Mouse (Mus musculus): Measurements from ENCODE around the gene Samhd1. TPM values are rescaled to one million over a fixed set of nuclear protein-coding genes. Genes with fewer than 3 reads are reported as not detected.

Gene Samhd1
- polyA plus RNA-seq, 1 experiment, result 120 TPM

DNA sequence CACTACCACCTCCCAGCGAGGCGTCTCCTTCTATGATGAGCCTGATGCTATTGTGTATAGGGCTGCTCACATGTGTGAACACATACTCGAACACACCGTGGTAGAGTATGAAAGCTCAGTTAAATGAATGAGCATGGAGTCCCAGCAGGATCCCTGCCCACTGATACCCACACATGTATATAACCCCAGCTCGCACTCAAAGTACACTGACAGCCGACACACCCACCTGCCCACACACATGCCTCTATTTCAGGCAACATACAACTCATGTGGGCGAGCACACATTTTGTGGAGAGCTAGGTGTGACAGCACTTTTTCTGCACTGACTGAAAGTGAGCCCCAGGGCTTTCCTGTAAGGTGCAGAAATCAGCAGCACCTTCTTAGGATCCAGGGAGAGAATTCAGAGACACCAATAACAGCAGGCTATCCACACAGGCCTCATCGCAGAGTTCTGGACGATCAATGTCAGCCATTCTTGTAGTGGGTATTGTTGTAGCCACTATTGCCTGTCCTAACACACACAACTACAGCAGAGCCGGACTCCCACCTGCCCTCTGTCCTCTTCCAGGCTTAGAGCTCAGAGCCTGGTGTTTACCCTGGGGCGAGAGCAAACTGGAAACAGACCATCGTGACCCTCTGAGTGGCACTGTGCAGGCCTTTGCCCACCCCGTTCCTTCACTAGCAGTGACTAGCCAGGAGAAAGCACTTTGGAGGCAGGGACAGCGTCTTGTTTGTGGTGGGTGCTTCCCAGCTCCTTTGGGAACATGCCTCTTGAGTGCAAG is 47.3 kb downstream of the Samhd1 start:
- no peak for DNase-seq (ENCODE audit: low read depth in 1 of 2, low spot score in 2 of 2)
- H3K27ac ChIP-seq (ENCODE audit: insufficient read depth, low read length), result no peak overlapping the region
- WGBS, result 81% methylated on average over 14 of the region's 14 CpGs
- H3K4me1 ChIP-seq (ENCODE audit: control insufficient read depth, insufficient read depth, insufficient read length), result no peaks in the 10 kb centered on the region
- no peaks in the 10 kb centered on the region for H3K27me3 ChIP-seq (ENCODE audit: control insufficient read depth, insufficient read depth, low read length)
- H3K36me3 ChIP-seq (ENCODE audit: control insufficient read depth, insufficient read depth, low read length), result no peaks in the 10 kb centered on the region
- no peak overlapping the region for H3K4me3 ChIP-seq (ENCODE audit: extremely low read depth, insufficient read depth, insufficient read length)
- TF ChIP-seq CTCF (IDR thresholded peaks at IDR 0.05; ENCODE audit: extremely low read depth, insufficient read depth, insufficient read length, insufficient replicate concordance) (no peak), POLR2A (IDR thresholded peaks at IDR 0.05; ENCODE audit: low read depth, low read length) (no peak)

DNA sequence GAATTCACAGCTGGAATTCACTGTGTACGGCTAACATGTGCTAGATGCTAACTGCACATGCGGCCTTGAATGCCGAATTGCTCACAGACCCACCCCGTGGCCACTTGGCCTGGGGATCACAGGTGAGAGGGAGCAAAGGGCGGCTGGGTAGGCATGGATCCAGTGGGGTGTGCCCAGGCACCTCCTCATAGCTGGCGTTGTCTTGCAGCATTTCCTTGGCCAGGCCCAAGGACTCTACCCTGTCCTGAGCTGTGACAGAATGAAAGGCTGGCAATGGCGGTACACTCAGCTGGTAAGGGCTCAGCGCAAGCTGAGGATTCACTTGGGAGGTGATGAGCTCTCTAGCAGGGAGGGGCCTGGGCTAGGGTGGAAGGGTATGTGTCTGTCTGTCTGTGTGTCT is 48.3 kb downstream of the Samhd1 start, which contains the start of gene Tldc2:
Gene Tldc2, plus strand, starts transcription at position 260 of the 400 bp plus-strand sequence.
- Histone ChIP-seq H3K36me3 (ENCODE audit: control insufficient read depth, insufficient read depth, low read length) (no peaks in the 10 kb centered on the region), H3K27ac (ENCODE audit: insufficient read depth, low read length) (no peak within 1 kb of the TSS), H3K4me1 (ENCODE audit: control insufficient read depth, insufficient read depth, insufficient read length) (no peaks in the 10 kb centered on the region), H3K4me3 (ENCODE audit: extremely low read depth, insufficient read depth, insufficient read length) (no peak within 1 kb of the TSS), H3K27me3 (ENCODE audit: control insufficient read depth, insufficient read depth, low read length) (no peaks in the 10 kb centered on the region)
- no peak for DNase-seq (ENCODE audit: low read depth in 1 of 2, low spot score in 2 of 2)
- WGBS, result 93% methylated on average over 8 of the region's 8 CpGs
- TF ChIP-seq POLR2A (IDR thresholded peaks at IDR 0.05; ENCODE audit: low read depth, low read length), result no peak
- TF ChIP-seq CTCF (IDR thresholded peaks at IDR 0.05; ENCODE audit: extremely low read depth, insufficient read depth, insufficient read length, insufficient replicate concordance), result no peak

DNA sequence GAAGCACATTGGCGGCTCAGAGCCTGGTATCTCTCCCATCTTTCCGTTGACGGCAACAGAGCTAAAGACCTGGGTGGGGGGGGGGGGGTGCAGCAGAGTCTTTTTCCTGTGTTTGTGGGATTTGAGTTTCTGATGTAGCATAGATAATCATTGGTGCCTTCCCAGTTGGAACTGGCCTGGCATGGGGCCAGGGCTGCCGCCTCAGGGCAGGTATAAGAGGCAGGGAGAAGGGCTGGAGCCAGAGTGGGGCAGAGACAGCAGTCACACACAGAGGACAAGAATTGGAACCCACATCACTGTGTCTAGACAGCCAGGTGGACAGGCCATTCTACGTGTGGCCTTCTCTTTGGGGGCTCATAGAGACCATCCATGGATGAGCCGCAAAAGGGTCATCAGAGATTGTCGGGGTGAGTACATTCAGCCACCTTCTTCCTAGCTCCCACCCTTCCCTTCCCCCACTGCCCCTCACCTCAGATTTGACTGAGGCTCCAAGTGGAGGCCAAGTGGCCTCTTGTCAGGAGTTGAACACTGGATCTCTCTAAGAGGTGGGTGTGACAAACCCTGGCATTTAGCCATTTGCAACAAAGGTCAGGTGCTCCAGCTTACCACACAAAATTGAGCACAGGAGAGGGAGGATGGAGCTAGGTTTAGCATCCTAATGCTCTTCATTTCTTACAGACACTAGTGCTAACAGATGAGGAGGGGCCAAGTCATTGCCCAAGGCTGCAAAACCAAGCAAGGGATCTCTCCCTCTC is 50.1 kb downstream of the Samhd1 start:
- Histone ChIP-seq H3K4me1 (ENCODE audit: control insufficient read depth, insufficient read depth, insufficient read length) (no peaks in the 10 kb centered on the region), H3K27me3 (ENCODE audit: control insufficient read depth, insufficient read depth, low read length) (no peaks in the 10 kb centered on the region)
- 86% methylated on average over 7 of the region's 7 CpGs for WGBS

DNA sequence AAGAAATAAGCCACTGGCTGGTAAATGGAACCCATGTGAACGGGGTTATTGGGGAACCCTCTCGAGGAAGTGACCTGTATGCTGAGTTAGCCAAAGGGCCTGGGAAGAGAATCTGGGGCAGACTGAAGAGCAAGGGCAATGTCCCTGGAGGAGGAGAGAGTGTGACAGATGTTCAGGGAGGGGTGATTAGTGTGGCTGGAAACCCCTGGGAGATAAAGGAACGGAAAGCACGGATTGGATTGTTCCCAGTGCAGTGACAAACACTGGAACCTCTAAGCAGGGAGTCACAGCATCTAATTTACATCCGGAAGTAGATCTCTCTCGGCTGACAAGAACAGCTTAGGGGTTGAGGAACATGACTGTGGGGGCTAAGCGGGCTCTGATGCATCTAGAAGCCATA is 53.1 kb downstream of the Samhd1 start:
- TF ChIP-seq CTCF (IDR thresholded peaks at IDR 0.05; ENCODE audit: extremely low read depth, insufficient read depth, insufficient read length, insufficient replicate concordance) (no peak), POLR2A (IDR thresholded peaks at IDR 0.05; ENCODE audit: low read depth, low read length) (no peak)
- no peak for DNase-seq (ENCODE audit: low read depth in 1 of 2, low spot score in 2 of 2)
- H3K36me3 ChIP-seq (ENCODE audit: control insufficient read depth, insufficient read depth, low read length), result no peaks in the 10 kb centered on the region
- peaks cover 16% of the 10 kb centered on the region for H3K27me3 ChIP-seq (ENCODE audit: control insufficient read depth, insufficient read depth, low read length)
- no peak overlapping the region for H3K4me3 ChIP-seq (ENCODE audit: extremely low read depth, insufficient read depth, insufficient read length)
- 59% methylated on average over 7 of the region's 7 CpGs for WGBS
- H3K4me1 ChIP-seq (ENCODE audit: control insufficient read depth, insufficient read depth, insufficient read length), result peaks cover 8% of the 10 kb centered on the region; the same call in 1 of the 2 replicates
- no peak overlapping the region for H3K27ac ChIP-seq (ENCODE audit: insufficient read depth, low read length)

More for the DNA sequence above, 50.1 kb downstream of the Samhd1 start:
- Histone ChIP-seq H3K36me3 (ENCODE audit: control insufficient read depth, insufficient read depth, low read length) (no peaks in the 10 kb centered on the region), H3K27ac (ENCODE audit: insufficient read depth, low read length) (no peak overlapping the region), H3K4me3 (ENCODE audit: extremely low read depth, insufficient read depth, insufficient read length) (no peak overlapping the region)
- no peak for TF ChIP-seq POLR2A (IDR thresholded peaks at IDR 0.05; ENCODE audit: low read depth, low read length)
- no peak for TF ChIP-seq CTCF (IDR thresholded peaks at IDR 0.05; ENCODE audit: extremely low read depth, insufficient read depth, insufficient read length, insufficient replicate concordance)
- DNase-seq (ENCODE audit: low read depth in 1 of 2, low spot score in 2 of 2), result no peak

DNA sequence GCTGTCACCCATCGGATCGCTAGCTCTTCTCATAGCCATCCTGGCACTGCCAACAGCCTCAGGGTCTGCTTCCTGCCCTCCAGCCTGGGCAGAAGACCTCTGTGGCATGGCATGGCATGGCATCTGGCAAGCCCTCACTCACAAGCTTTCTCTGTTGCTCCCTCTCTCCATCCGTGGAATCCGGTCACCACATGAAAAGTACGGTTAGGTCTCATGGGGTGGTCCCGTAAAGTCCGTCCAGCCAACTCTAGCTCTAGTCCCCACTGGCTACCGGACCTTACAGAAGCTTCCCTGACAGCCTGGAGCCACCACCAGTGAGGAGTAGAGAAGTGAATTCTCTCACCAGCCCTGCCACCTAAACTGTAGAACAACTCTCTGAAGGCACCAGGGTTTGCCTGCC is 53.7 kb downstream of the Samhd1 start:
- H3K36me3 ChIP-seq (ENCODE audit: control insufficient read depth, insufficient read depth, low read length), result no peaks in the 10 kb centered on the region
- no peak for TF ChIP-seq POLR2A (IDR thresholded peaks at IDR 0.05; ENCODE audit: low read depth, low read length)
- no peak for TF ChIP-seq CTCF (IDR thresholded peaks at IDR 0.05; ENCODE audit: extremely low read depth, insufficient read depth, insufficient read length, insufficient replicate concordance)
- no peak overlapping the region for H3K27ac ChIP-seq (ENCODE audit: insufficient read depth, low read length)
- no peak overlapping the region for H3K4me3 ChIP-seq (ENCODE audit: extremely low read depth, insufficient read depth, insufficient read length)
- WGBS, result 93% methylated on average over 8 of the region's 8 CpGs
- peaks cover 8% of the 10 kb centered on the region; the same call in 1 of the 2 replicates for H3K4me1 ChIP-seq (ENCODE audit: control insufficient read depth, insufficient read depth, insufficient read length)
- no peak for DNase-seq (ENCODE audit: low read depth in 1 of 2, low spot score in 2 of 2)
- peaks cover 16% of the 10 kb centered on the region for H3K27me3 ChIP-seq (ENCODE audit: control insufficient read depth, insufficient read depth, low read length)

DNA sequence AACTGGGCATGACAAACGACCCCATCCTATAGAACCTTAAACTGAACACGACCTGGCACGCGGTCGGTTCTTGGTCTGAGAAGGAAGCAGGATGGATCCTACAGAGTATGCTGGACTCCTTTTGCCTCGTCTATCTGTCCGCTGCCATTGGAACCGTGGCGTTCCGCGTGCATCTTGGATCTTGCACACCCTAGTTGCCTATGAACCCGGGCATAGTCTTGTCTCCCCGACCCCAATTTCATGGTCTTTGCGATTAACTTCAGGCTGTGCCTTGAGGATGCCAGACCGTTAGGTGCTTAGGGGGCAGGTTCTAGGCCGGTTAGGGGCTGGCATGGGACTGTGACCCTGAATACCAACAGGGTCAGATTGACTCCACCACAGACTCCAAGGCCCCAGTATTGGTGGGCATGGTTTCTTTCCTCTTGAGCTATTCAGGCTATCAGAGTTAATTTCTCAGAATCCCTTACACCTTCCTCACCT is 55.3 kb downstream of the Samhd1 start:
- H3K4me3 ChIP-seq (ENCODE audit: extremely low read depth, insufficient read depth, insufficient read length), result peak overlapping the region; percentile 53
- 26% methylated on average over 16 of the region's 16 CpGs for WGBS
- H3K27me3 ChIP-seq (ENCODE audit: control insufficient read depth, insufficient read depth, low read length), result peaks cover 16% of the 10 kb centered on the region

More for the DNA sequence above, 55.3 kb downstream of the Samhd1 start:
- peaks cover 8% of the 10 kb centered on the region; the same call in 1 of the 2 replicates for H3K4me1 ChIP-seq (ENCODE audit: control insufficient read depth, insufficient read depth, insufficient read length)
- H3K36me3 ChIP-seq (ENCODE audit: control insufficient read depth, insufficient read depth, low read length), result no peaks in the 10 kb centered on the region
- DNase-seq (ENCODE audit: low read depth in 1 of 2, low spot score in 2 of 2), result no peak
- no peak overlapping the region for H3K27ac ChIP-seq (ENCODE audit: insufficient read depth, low read length)
- TF ChIP-seq POLR2A (IDR thresholded peaks at IDR 0.05; ENCODE audit: low read depth, low read length), result no peak
- TF ChIP-seq CTCF (IDR thresholded peaks at IDR 0.05; ENCODE audit: extremely low read depth, insufficient read depth, insufficient read length, insufficient replicate concordance), result no peak

All from spleen, adult 2 months (tissue).